Mouse (Mus musculus) midbrain, embryonic 14.5 days (tissue): Measurements from ENCODE around the gene Ngb. TPM values are rescaled to one million over a fixed set of nuclear protein-coding genes. Genes with fewer than 3 reads are reported as not detected.
A peak's percentile ranks its signal among the peaks of the same experiment; 100 is the strongest.

ENCODE experiments used
- ATAC-seq: fragments of 200-750 bp; cut with Nextera tagmentation; 2 replicates; pipeline ENCODE4 v1.8.0; 2017; ENCODE audit warnings: moderate number of reproducible peaks, moderate library complexity; ENCODE audit not compliant: low FRiP score, low TSS enrichment
- DNase-seq: peaks from one replicate; pipeline ENCODE4 v3.0.0-alpha.2; 2015
- H3K27ac ChIP-seq: fragments of 300-500 bp; sonication (generic); replicated peaks from 2 replicates; pipeline ENCODE4 v1.5.1; 2014; ENCODE audit warnings: mild to moderate bottlenecking, low read depth, low read length, moderate library complexity
- H3K27me3 ChIP-seq: fragments of 300-500 bp; sonication (generic); 2 replicates; pipeline ENCODE4 v1.6.1; 2014; ENCODE audit warnings: low read length, control low read depth, mixed read lengths; ENCODE audit not compliant: control insufficient read depth, insufficient read depth
- H3K36me3 ChIP-seq: fragments of 300-500 bp; sonication (generic); 2 replicates; pipeline ENCODE4 v1.6.1; 2014; ENCODE audit warnings: low read length, control low read depth; ENCODE audit not compliant: control insufficient read depth, insufficient read depth
- H3K4me1 ChIP-seq: fragments of 300-500 bp; sonication (generic); 2 replicates; pipeline ENCODE4 v1.6.1; 2014; ENCODE audit warnings: mild to moderate bottlenecking, antibody characterized with exemption, low read length, control low read depth; ENCODE audit not compliant: control insufficient read depth, insufficient read depth
- H3K4me2 ChIP-seq: fragments of 300-500 bp; sonication (generic); 2 replicates; pipeline ENCODE4 v1.6.1; 2014; ENCODE audit warnings: mild to moderate bottlenecking, low read length, moderate library complexity
- H3K4me3 ChIP-seq: fragments of 300-500 bp; sonication (generic); replicated peaks from 2 replicates; pipeline ENCODE4 v1.5.1; 2014; ENCODE audit warnings: low read depth, low read length
- H3K9ac ChIP-seq: fragments of 300-500 bp; sonication (generic); replicated peaks from 2 replicates; pipeline ENCODE4 v1.6.1; 2014; ENCODE audit warnings: mild to moderate bottlenecking, low read length, moderate library complexity
- H3K9me3 ChIP-seq: fragments of 300-500 bp; sonication (generic); 2 replicates; pipeline ENCODE4 v1.6.1; 2016; ENCODE audit warnings: low read length, control low read depth, mixed read lengths; ENCODE audit not compliant: control insufficient read depth
- WGBS: fragments of 180-500 bp; shearing (Covaris S2); extraction: QIAGEN DNeasy Blood & Tissue Kit; methylation state at CpG from one replicate; pipeline ENCODE4 v1.1.7; 2014; 5-methylcytosine and 5-hydroxymethylcytosine counted together
- polyA plus RNA-seq: library from polyadenylated mRNA; unstranded; fragments of >200 nt; fragmentation: Nextera tagmentation; extraction: Ambion mirVana; gene quantifications from 2 replicates; pipeline ENCODE4 v1.2.1, GENCODE M21; 2014

Ngb gene
- 3.8 and 5.1 TPM in 2 replicates for polyA plus RNA-seq

DNA sequence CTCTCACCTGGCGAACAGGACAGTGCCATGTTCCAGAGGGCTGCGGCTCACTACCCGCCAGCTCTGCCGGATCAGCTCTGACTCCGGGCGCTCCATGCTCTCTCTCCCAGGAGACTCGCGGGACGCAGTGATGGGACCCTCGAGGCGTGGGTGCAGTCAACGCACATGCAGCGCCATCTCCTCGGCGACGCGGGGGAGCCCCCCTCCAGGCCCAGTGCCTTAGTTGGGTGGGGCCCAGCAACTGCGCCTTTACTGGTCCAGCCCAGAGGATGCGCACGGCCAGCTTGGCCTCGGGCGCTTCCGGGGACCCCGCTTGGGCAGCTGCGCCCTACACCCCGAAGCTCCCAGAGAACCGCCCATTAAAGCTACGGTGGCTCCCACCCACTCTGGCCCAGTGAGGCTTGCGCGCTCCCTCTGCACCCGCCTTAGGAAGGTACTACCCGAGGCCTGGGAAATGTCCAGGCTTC is at the start of gene Ngb:
Ngb (minus strand) TSS at position 375 of the 467 bp plus-strand sequence.
- Histone ChIP-seq H3K4me1 (peaks cover 11% of the 10 kb centered on the region; the same call in 1 of the 2 replicates), H3K4me3 (peak within 1 kb of the TSS; percentile 30), H3K9me3 (no peaks in the 10 kb centered on the region), H3K9ac (peak within 1 kb of the TSS; percentile 44; the same call in 1 of the 2 replicates), H3K36me3 (no peaks in the 10 kb centered on the region), H3K4me2 (peak within 1 kb of the TSS; percentile 62), H3K27me3 (peaks cover 10% of the 10 kb centered on the region; the same call in 1 of the 2 replicates), H3K27ac (no peak within 1 kb of the TSS)
- peak; percentile 35 for DNase-seq
- 0 out of 2 replicates have a peak, but pooled peaks have one; percentile 27 for ATAC-seq
- 2% methylated on average over 32 of the region's 32 CpGs for WGBS

- Histone ChIP-seq H3K4me1 (peaks cover 11% of the 10 kb centered on the region; the same call in 1 of the 2 replicates), H3K4me3 (no peak overlapping the region), H3K27me3 (no peaks in the 10 kb centered on the region), H3K36me3 (no peaks in the 10 kb centered on the region), H3K9me3 (0 out of 2 replicates have a peak, but pooled peaks cover 2% of the 10 kb centered on the region), H3K9ac (no peak overlapping the region), H3K27ac (no peak overlapping the region), H3K4me2 (no peak overlapping the region)
- no peak for DNase-seq
- ATAC-seq: no peak
- 97% methylated on average over 5 of the region's 5 CpGs for WGBS
These were observed 47.1 kb upstream of the Ngb start for GRCm38 (mm10) chr12:87149471-87149870.

- 22% methylated on average over 15 of the region's 15 CpGs for WGBS
- ATAC-seq (no peak), DNase-seq (no peak)
- Histone ChIP-seq H3K27me3 (no peaks in the 10 kb centered on the region), H3K9me3 (0 out of 2 replicates have a peak, but pooled peaks cover 2% of the 10 kb centered on the region), H3K27ac (peak overlapping the region; percentile 98), H3K4me1 (peaks cover 11% of the 10 kb centered on the region; the same call in 1 of the 2 replicates), H3K36me3 (no peaks in the 10 kb centered on the region), H3K9ac (peak overlapping the region; percentile 80), H3K4me3 (peak overlapping the region; percentile 92), H3K4me2 (peak overlapping the region; percentile 65)
These were observed 45.8 kb upstream of the Ngb start for GRCm38 (mm10) chr12:87148136-87148535.

DNA sequence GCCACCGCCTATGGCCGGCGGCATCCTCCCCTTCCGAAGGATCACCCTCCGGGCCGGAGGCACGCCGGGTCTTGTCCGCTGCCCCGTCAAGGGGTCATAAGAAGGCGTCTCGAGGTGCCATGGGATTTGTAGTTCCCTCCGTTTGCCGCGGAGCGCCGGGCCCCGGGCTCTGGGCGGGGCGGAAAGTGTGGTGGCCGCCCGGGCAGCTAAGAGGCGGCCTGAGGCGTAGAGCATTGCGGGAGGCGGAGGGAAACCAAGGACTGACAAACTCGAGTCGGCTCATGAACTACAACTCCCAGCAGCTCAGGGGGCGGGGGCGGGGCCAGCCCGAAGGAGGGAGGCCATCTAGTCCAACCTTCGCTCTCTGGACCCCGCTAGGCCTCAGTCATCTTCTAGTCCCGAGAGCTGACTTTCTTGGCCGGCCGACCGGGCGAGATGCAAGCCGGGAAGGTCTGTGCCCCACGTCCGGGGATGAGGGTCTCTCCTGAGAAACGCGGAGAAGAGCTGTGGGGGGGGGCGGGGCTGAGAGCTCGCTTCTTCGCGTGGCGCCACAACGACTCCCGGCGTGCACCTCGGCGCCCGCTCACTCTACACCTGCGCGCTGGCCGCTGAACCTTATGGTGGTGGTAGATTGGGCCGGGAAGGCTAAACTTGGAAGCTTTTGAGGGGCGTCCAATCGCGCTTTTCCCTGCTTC is 45.2 kb upstream of the Ngb start, which contains the start of gene Pomt2:
Pomt2 (minus strand) TSS at position 574 of the 695 bp plus-strand sequence.
- ATAC-seq (peak; percentile 95), DNase-seq (peak; percentile 94)
- peak within 1 kb of the TSS; percentile 65 for H3K4me2 ChIP-seq
- H3K9me3 ChIP-seq: 0 out of 2 replicates have a peak, but pooled peaks cover 1% of the 10 kb centered on the region
- no peaks in the 10 kb centered on the region for H3K36me3 ChIP-seq
- H3K27me3 ChIP-seq: no peaks in the 10 kb centered on the region
- H3K4me1 ChIP-seq: peaks cover 11% of the 10 kb centered on the region; the same call in 1 of the 2 replicates
- under 1% methylated on average over 59 of the region's 61 CpGs for WGBS
- H3K9ac ChIP-seq: peak within 1 kb of the TSS; percentile 80
- H3K4me3 ChIP-seq: peak within 1 kb of the TSS; percentile 92
- peak within 1 kb of the TSS; percentile 98 for H3K27ac ChIP-seq

- H3K36me3 ChIP-seq: no peaks in the 10 kb centered on the region
- peak within 1 kb of the TSS; percentile 98 for H3K27ac ChIP-seq
- H3K4me1 ChIP-seq: peaks cover 11% of the 10 kb centered on the region; the same call in 1 of the 2 replicates
- DNase-seq: peak; percentile 93
- H3K27me3 ChIP-seq: no peaks in the 10 kb centered on the region
- no peaks in the 10 kb centered on the region for H3K9me3 ChIP-seq
- H3K9ac ChIP-seq: peak within 1 kb of the TSS; percentile 80
- H3K4me3 ChIP-seq: peak within 1 kb of the TSS; percentile 92
- H3K4me2 ChIP-seq: peak within 1 kb of the TSS; percentile 65
- under 1% methylated on average over 27 of the region's 27 CpGs for WGBS
- ATAC-seq: peak; percentile 89
These were observed 44.6 kb upstream of the Ngb start, which contains the start of gene Gstz1 for GRCm38 (mm10) chr12:87146966-87147365. Gene Gstz1, plus strand, starts transcription at chr12:87147165.

DNA sequence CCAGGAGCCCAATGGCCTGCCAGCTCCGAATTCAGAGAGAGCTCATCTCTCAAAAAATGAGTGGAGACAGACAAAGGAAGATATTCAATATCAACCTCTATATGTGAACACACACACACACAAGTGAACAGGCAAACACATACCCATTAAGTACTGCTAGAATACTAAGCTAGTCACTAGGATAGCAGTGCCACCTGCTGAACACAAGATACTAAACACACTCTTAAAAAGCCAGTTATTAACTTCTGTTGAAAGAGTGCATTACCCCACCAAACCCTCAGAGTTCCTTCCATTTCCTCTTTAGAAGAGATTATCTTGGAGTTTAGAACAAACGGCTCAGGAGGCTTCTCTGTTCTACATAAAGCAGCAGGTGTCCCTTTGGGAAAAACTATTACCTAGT is 39.8 kb upstream of the Ngb start:
- H3K27ac ChIP-seq: no peak overlapping the region
- no peak overlapping the region for H3K4me2 ChIP-seq
- H3K36me3 ChIP-seq: no peaks in the 10 kb centered on the region
- H3K9me3 ChIP-seq: no peaks in the 10 kb centered on the region
- H3K4me3 ChIP-seq: no peak overlapping the region
- WGBS: 81% methylated on average over 2 of the region's 2 CpGs
- no peaks in the 10 kb centered on the region for H3K27me3 ChIP-seq
- 0 out of 2 replicates have a peak, but pooled peaks cover 8% of the 10 kb centered on the region for H3K4me1 ChIP-seq
- no peak for ATAC-seq
- H3K9ac ChIP-seq: no peak overlapping the region
- no peak for DNase-seq

GRCm38 (mm10) chr12:87138768-87139167 is 36.4 kb upstream of the Ngb start:
- Histone ChIP-seq H3K4me1 (0 out of 2 replicates have a peak, but pooled peaks cover 3% of the 10 kb centered on the region), H3K4me3 (no peak overlapping the region), H3K27ac (0 out of 2 replicates have a peak overlapping the region, but pooled peaks have one; percentile 49), H3K36me3 (peaks cover 5% of the 10 kb centered on the region; the same call in 1 of the 2 replicates), H3K4me2 (no peak overlapping the region), H3K9me3 (no peaks in the 10 kb centered on the region), H3K9ac (no peak overlapping the region), H3K27me3 (no peaks in the 10 kb centered on the region)
- DNase-seq (no peak), ATAC-seq (no peak)
- WGBS: 44% methylated on average over 2 of the region's 2 CpGs

DNA sequence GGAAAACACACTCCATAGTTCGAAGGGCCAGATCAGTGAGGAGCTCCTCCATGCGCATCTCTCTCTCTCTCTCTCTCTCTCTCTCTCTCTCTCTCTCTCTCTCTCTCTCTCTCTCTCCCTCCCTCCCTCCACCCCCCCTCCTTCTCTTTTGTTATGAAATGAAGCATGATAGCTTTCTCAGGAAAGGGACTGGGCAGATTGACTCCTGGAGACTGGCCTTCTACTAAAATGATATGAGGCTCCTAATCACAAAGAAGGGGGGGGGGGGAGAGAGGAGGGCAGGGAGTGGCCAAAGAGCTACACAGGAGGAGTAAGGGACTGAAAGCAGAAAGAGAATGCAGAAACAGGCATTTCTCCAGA is 36.0 kb upstream of the Ngb start:
- no peak overlapping the region for H3K4me2 ChIP-seq
- no peaks in the 10 kb centered on the region for H3K9me3 ChIP-seq
- ATAC-seq (no peak), DNase-seq (no peak)
- peak overlapping the region; percentile 39; the same call in 1 of the 2 replicates for H3K27ac ChIP-seq
- peaks cover 7% of the 10 kb centered on the region; the same call in 1 of the 2 replicates for H3K36me3 ChIP-seq
- H3K9ac ChIP-seq: no peak overlapping the region
- no peak overlapping the region for H3K4me3 ChIP-seq
- H3K27me3 ChIP-seq: no peaks in the 10 kb centered on the region
- 0 out of 2 replicates have a peak, but pooled peaks cover 3% of the 10 kb centered on the region for H3K4me1 ChIP-seq
- 24% methylated on average over 2 of the region's 2 CpGs for WGBS
